Mouse (Mus musculus) CH12F3 (cell line): ENCODE data around the gene Ccdc144b.

Experiments used
- in situ Hi-C: fragments of 300-500 bp; cut with MboI; formaldehyde crosslinking; loops from 2 replicates; pipeline ENCODE4 v1.14.3; 2020; ENCODE audit warnings: low sequenced_read_pairs

The Ccdc144b gene

GRCm38 (mm10) chr3:35963921-35964320 lies 89.4 kb downstream of the Ccdc144b start:
- in situ Hi-C loops = no loop called here

DNA sequence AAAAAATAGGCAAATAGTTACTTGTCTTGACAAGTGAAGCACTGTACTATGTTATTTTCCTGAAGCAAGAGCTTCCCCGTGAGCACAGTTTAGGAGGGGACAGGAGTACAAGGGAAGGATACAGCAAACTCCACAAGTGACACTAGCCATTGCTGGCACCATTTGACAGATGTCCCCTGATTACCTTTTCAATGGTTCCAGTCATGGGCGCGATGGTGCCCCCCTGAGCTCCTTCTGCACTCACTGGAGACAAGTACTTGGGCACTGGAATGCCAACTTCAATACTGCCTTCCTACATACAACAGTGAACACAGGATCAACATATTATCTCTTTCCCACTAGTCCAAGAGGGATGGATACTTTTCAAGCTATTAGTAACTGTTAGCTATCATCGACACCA lies 89.9 kb downstream of the Ccdc144b start:
- in situ Hi-C loops = no loop called here

GRCm38 (mm10) chr3:35962967-35963366 lies 90.4 kb downstream of the Ccdc144b start:
- in situ Hi-C loops = no loop called here
